Mouse (Mus musculus): ENCODE results near the gene Brpf1.

- TF ChIP-seq CTCF (IDR thresholded peaks at IDR 0.05; ENCODE audit: extremely low read depth, insufficient read length, insufficient replicate concordance, low read depth, low read length) (no peak), POLR2A (IDR thresholded peaks at IDR 0.05; ENCODE audit: low read depth, low read length) (no peak)
These were observed 66.6 kb downstream of the Brpf1 start for GRCm38 (mm10) chr6:113373491-113373890.

All from small intestine, adult 2 months (tissue).